Mouse (Mus musculus): ENCODE results near the gene Emid1. TPM values are rescaled to one million over a fixed set of nuclear protein-coding genes. Genes with fewer than 3 reads are reported as not detected.

The Emid1 gene
- polyA plus RNA-seq, 1 experiment from 2014 or later, result 8.6 TPM

DNA sequence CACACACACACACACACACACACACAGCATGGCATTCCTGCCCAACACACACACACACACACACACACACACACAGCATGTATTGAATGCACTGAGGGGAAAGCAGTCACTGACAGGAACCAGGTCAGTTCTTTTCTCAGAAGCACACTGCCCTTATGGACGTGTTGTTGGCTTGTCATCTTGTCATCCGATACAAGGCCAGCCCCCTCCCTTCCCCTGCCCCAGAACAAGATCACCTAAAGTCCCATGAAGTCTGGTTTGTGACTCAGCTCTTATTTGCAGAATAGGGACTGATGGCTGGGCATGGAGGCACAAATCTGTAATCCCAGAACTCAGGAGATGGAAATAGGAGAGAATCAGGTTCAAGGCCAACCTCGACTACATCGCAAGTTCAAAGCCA is 30.8 kb upstream of the Emid1 start:
- WGBS, result 61% methylated on average over 4 of the region's 4 CpGs
- peaks cover 19% of the 10 kb centered on the region for H3K4me1 ChIP-seq
- no peaks in the 10 kb centered on the region for H3K27me3 ChIP-seq (replicated peaks)
- no peak overlapping the region for H3K9ac ChIP-seq
- no peak overlapping the region for H3K4me2 ChIP-seq
- ATAC-seq (ENCODE audit: extremely low read depth, insufficient number of reproducible peaks, low FRiP score, low TSS enrichment), result no peak
- H3K4me3 ChIP-seq, result no peak overlapping the region
- H3K9me3 ChIP-seq, result no peaks in the 10 kb centered on the region
- no peak overlapping the region; the same call in 1 of the 2 replicates for H3K27ac ChIP-seq (replicated peaks)
- H3K36me3 ChIP-seq, result no peaks in the 10 kb centered on the region

DNA sequence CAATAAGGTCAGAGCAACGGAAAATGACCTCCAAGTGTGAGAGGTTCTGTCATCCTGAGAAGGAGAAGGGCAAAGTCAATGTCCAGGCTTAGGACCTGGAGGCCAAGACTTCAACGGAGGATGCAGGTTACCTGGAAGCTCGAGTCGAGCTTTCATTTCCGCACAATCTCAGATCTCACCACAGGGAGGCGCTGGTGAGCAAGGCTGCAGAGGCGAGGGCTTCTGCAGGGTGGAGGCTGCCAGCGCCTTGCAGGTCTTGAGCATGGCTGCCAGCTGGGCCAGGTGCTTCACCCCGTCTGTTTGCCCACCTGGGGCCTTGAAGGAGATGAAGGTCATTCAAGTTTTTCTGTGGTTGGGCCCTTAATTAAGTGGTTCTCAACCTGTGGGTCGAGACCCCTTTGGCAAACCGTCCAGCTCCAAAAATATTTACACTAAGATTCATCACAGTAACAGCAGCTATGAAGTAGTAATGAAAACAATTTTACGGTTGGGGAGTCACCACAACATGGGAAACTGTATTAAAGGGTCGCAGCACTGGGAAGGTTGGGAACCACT is 29.9 kb upstream of the Emid1 start:
- Histone ChIP-seq H3K27ac (replicated peaks) (no peak overlapping the region), H3K4me3 (no peak overlapping the region), H3K27me3 (replicated peaks) (no peaks in the 10 kb centered on the region), H3K4me2 (0 out of 2 replicates have a peak overlapping the region, but pooled peaks have one; percentile 22), H3K9ac (no peak overlapping the region), H3K4me1 (peaks cover 19% of the 10 kb centered on the region), H3K36me3 (no peaks in the 10 kb centered on the region), H3K9me3 (no peaks in the 10 kb centered on the region)
- no peak for ATAC-seq (ENCODE audit: extremely low read depth, insufficient number of reproducible peaks, low FRiP score, low TSS enrichment)
- WGBS, result 23% methylated on average over 13 of the region's 13 CpGs

DNA sequence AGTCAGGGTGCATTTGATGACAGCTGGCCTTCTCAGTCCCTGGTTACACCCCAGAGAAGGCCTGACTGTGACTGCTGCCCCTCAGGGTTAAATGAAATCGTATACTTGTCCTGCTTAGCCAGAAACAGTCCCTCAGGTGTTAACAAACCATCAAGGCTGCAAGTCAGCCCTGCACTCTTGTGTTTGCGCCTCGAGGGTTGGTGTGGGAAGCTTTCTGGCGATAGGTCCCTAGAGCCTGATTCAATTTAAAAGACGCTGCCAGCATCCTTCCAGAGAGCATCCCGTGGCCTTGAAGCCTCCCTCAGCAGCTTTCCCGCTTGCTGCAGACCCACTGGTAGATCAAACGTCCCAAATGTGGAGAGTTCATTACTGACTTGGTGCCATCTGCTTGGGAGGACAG is 27.3 kb upstream of the Emid1 start:
- no peak overlapping the region for H3K9ac ChIP-seq
- WGBS, result 32% methylated on average over 8 of the region's 8 CpGs

DNA sequence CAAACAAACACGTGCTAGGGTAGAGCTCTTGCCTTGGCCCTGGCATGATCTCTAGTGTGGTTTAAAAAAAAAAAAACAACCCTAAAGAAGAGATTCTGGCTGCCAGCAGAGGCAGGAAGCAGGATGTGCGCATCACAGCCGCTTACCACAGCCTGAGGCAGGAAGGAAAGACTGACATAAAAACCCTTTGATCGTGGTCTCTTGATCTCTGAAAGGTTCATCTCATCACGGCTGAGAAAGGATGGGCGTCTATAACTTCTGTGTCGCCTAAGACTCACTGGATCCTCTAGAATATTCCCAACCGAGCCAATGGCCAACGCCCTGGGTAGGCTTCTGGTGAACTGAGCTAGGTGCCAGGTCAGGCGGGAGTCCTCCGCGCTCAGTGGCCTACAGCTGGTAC is 25.1 kb upstream of the Emid1 start:
- no peak for ATAC-seq (ENCODE audit: extremely low read depth, insufficient number of reproducible peaks, low FRiP score, low TSS enrichment)
- H3K36me3 ChIP-seq, result no peaks in the 10 kb centered on the region
- no peaks in the 10 kb centered on the region for H3K9me3 ChIP-seq
- H3K27me3 ChIP-seq (replicated peaks), result no peaks in the 10 kb centered on the region
- H3K4me1 ChIP-seq, result peaks cover 19% of the 10 kb centered on the region; the same call in 1 of the 2 replicates
- WGBS, result 69% methylated on average over 12 of the region's 12 CpGs
- no peak overlapping the region for H3K4me2 ChIP-seq
- H3K9ac ChIP-seq, result no peak overlapping the region
- H3K4me3 ChIP-seq, result no peak overlapping the region
- no peak overlapping the region for H3K27ac ChIP-seq (replicated peaks)

More for the DNA sequence above, 27.3 kb upstream of the Emid1 start:
- H3K4me2 ChIP-seq, result no peak overlapping the region
- H3K36me3 ChIP-seq, result no peaks in the 10 kb centered on the region
- no peak for ATAC-seq (ENCODE audit: extremely low read depth, insufficient number of reproducible peaks, low FRiP score, low TSS enrichment)
- no peaks in the 10 kb centered on the region for H3K27me3 ChIP-seq (replicated peaks)
- no peak overlapping the region for H3K27ac ChIP-seq (replicated peaks)
- peaks cover 18% of the 10 kb centered on the region for H3K4me1 ChIP-seq
- H3K4me3 ChIP-seq, result no peak overlapping the region
- H3K9me3 ChIP-seq, result no peaks in the 10 kb centered on the region

DNA sequence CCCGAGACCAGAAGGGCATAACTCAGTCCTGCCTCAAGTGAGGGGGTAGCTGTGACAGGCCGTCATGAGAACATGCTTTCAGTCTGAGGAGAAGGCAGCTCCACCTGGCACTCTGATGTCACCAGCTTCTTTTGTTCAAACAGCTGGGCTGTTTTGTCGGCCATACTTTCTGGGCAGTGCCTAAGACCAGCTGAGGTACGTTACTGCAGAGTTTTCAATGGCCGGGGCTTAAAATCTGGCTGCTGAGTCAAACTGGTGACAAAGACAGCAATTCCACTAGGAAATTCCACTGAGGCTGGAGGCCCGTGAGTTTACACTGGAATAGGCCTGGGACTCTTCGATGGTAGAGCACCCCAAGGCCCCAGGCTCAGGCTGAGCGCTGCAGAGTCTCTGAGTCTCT is 24.6 kb upstream of the Emid1 start:
- H3K36me3 ChIP-seq, result no peaks in the 10 kb centered on the region
- no peaks in the 10 kb centered on the region for H3K9me3 ChIP-seq
- H3K27me3 ChIP-seq (replicated peaks), result no peaks in the 10 kb centered on the region
- no peak overlapping the region for H3K27ac ChIP-seq (replicated peaks)
- H3K4me1 ChIP-seq, result peaks cover 19% of the 10 kb centered on the region; the same call in 1 of the 2 replicates
- no peak overlapping the region for H3K9ac ChIP-seq
- H3K4me3 ChIP-seq, result no peak overlapping the region
- no peak overlapping the region for H3K4me2 ChIP-seq
- 66% methylated on average over 8 of the region's 8 CpGs for WGBS
- no peak for ATAC-seq (ENCODE audit: extremely low read depth, insufficient number of reproducible peaks, low FRiP score, low TSS enrichment)

DNA sequence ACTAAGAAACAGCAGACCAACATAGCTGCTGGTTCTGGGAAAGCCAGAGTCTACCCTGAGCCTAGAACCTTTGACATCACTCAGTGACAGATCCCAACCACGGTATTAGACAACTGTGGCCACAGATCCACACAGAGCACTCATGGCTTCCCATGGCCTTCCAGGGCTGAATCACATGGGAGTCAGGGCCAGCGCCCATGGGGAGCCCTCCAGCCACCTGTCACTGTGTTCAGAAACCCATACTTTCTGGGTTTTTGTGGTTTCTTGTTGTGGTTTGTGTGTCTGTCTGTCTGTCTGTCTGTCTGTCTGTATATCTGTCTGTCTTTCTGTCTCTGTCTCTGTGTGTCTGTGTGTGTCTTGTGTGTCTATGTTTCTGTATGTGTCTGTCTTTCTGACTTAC is 23.8 kb upstream of the Emid1 start:
- 79% methylated on average over 2 of the region's 2 CpGs for WGBS
- peaks cover 19% of the 10 kb centered on the region; the same call in 1 of the 2 replicates for H3K4me1 ChIP-seq

DNA sequence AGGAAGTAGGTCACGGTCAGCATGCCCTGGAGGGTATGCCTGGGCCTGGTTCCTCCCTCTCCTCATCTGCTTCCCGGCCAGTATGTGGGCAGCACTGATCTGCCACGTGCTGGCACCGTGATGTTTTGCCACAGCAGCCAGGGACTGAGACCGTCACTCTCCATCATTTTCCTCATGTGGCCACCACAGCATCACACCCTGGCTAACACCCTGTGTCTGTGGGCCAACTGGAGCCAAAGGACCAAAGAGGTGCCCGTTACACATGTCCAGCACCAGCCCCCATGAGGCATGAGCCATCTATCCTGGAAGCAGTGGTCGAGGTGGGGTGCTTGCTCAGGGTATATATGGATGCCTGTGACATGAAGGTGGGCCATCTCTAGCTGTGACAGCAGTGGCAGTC is 23.1 kb upstream of the Emid1 start:
- Histone ChIP-seq H3K4me2 (no peak overlapping the region), H3K9ac (no peak overlapping the region), H3K27me3 (replicated peaks) (no peaks in the 10 kb centered on the region), H3K4me1 (peaks cover 19% of the 10 kb centered on the region; the same call in 1 of the 2 replicates), H3K4me3 (no peak overlapping the region), H3K9me3 (no peaks in the 10 kb centered on the region), H3K36me3 (no peaks in the 10 kb centered on the region), H3K27ac (replicated peaks) (no peak overlapping the region)
- ATAC-seq (ENCODE audit: extremely low read depth, insufficient number of reproducible peaks, low FRiP score, low TSS enrichment), result no peak
- WGBS, result 82% methylated on average over 7 of the region's 7 CpGs

More for the DNA sequence above, 23.8 kb upstream of the Emid1 start:
- H3K4me3 ChIP-seq, result no peak overlapping the region
- no peak overlapping the region for H3K9ac ChIP-seq
- no peak for ATAC-seq (ENCODE audit: extremely low read depth, insufficient number of reproducible peaks, low FRiP score, low TSS enrichment)
- H3K27me3 ChIP-seq (replicated peaks), result no peaks in the 10 kb centered on the region
- H3K27ac ChIP-seq (replicated peaks), result no peak overlapping the region
- H3K4me2 ChIP-seq, result no peak overlapping the region
- H3K9me3 ChIP-seq, result no peaks in the 10 kb centered on the region
- no peaks in the 10 kb centered on the region for H3K36me3 ChIP-seq

DNA sequence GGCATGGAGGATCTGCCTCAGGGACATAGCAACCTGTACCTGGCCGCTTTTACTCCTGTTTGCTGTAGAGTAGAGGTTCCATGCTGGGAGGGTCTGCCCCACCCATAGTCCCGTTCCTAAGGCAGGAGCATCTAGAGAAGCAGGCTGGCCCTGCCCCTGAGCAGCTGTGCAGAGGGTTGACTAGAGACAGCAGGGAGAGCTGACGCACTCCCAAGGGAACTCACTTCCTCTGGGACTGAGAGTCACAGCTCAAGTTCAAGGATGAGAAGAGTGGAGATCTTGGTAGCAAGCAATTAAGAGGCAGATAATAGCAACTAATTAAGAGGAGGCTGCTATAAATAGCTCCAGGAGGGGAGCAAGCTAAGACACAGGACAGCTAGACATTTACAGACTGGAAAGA is 20.8 kb upstream of the Emid1 start:
- Histone ChIP-seq H3K27me3 (replicated peaks) (no peaks in the 10 kb centered on the region), H3K4me3 (no peak overlapping the region), H3K4me2 (no peak overlapping the region), H3K9me3 (no peaks in the 10 kb centered on the region), H3K36me3 (no peaks in the 10 kb centered on the region), H3K9ac (no peak overlapping the region), H3K4me1 (peaks cover 9% of the 10 kb centered on the region), H3K27ac (replicated peaks) (no peak overlapping the region)
- ATAC-seq (ENCODE audit: extremely low read depth, insufficient number of reproducible peaks, low FRiP score, low TSS enrichment), result no peak
- WGBS, result 48% methylated on average over 3 of the region's 3 CpGs

DNA sequence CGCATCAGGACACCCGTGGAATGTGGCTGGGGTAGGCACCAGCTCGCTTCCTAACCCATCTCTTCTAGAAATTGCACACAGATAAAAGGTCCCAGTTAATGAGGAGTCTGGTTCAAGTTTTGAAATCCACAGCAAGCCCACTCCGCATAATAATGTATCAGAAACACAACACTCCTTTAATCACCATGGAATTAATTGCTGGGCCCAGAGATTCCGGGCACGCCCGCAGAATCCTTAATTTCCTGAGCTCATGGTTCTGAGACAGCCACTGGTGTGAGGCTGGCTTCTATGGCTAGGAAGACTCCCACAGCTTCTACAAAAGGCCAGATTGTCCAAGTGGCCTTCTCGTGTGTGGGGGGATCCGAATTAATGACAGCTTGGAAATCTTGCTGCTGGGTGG is 15.3 kb upstream of the Emid1 start:
- Histone ChIP-seq H3K4me1 (peaks cover 46% of the 10 kb centered on the region), H3K4me3 (no peak overlapping the region), H3K9me3 (no peaks in the 10 kb centered on the region), H3K36me3 (no peaks in the 10 kb centered on the region), H3K27me3 (replicated peaks) (no peaks in the 10 kb centered on the region; the same call in 1 of the 2 replicates), H3K9ac (no peak overlapping the region), H3K27ac (replicated peaks) (no peak overlapping the region), H3K4me2 (no peak overlapping the region)
- 73% methylated on average over 9 of the region's 9 CpGs for WGBS
- ATAC-seq (ENCODE audit: extremely low read depth, insufficient number of reproducible peaks, low FRiP score, low TSS enrichment), result no peak

DNA sequence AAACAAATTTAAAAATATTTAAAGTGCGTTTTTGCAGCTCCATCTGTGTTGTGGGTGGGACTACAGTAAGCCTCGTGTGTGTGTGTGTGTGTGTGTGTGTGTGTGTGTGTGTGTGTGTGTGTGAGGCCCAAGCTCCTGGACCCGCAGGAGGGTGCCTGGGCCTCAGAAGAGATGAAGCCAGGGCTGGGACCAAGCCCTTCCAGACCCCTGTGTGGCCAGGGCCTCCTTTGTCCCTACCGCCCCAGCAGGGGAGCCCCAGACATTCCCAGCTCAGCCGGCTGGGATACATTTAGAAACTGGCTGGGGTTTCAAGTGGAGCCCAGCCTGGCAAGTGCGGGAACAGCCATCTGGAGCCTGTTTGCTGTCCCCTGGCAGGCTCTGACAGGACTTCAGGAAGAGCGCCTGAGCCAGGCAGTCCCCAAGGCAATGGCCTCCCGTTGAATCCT is 13.4 kb upstream of the Emid1 start:
- Histone ChIP-seq H3K9ac (peak overlapping the region; percentile 54; the same call in 1 of the 2 replicates), H3K4me3 (no peak overlapping the region), H3K9me3 (no peaks in the 10 kb centered on the region), H3K36me3 (no peaks in the 10 kb centered on the region), H3K27ac (replicated peaks) (peak overlapping the region; percentile 93), H3K4me2 (no peak overlapping the region), H3K27me3 (replicated peaks) (no peaks in the 10 kb centered on the region; the same call in 1 of the 2 replicates), H3K4me1 (peaks cover 46% of the 10 kb centered on the region)
- peak; percentile 69; the same call in 1 of the 2 replicates for ATAC-seq (ENCODE audit: extremely low read depth, insufficient number of reproducible peaks, low FRiP score, low TSS enrichment)
- WGBS, result 11% methylated on average over 7 of the region's 8 CpGs

DNA sequence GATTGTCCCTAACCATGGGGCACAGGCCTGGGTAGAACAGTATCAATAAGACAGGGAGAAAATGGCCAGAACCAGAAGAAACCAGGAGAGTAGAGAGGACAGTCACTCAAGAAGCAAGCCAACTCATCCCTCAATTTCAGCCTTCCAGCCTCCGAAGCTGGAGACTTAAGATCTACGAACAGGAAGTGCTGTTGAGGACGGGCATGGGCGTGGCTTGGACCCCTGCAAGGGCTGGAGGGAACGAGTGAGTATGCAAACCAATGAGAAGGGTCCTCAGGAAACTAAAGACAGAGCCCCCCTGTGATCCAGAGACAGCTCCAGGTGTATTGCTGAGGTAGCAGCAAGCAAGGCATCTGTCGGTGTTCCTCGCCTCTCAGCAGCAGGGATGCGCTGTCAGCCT is 12.3 kb upstream of the Emid1 start:
- 35% methylated on average over 8 of the region's 8 CpGs for WGBS
- peaks cover 46% of the 10 kb centered on the region for H3K4me1 ChIP-seq
- no peaks in the 10 kb centered on the region for H3K9me3 ChIP-seq
- H3K4me3 ChIP-seq, result no peak overlapping the region
- no peaks in the 10 kb centered on the region; the same call in 1 of the 2 replicates for H3K27me3 ChIP-seq (replicated peaks)
- H3K27ac ChIP-seq (replicated peaks), result peak overlapping the region; percentile 93
- no peak for ATAC-seq (ENCODE audit: extremely low read depth, insufficient number of reproducible peaks, low FRiP score, low TSS enrichment)
- H3K9ac ChIP-seq, result peak overlapping the region; percentile 44; the same call in 1 of the 2 replicates
- H3K36me3 ChIP-seq, result no peaks in the 10 kb centered on the region
- H3K4me2 ChIP-seq, result no peak overlapping the region

DNA sequence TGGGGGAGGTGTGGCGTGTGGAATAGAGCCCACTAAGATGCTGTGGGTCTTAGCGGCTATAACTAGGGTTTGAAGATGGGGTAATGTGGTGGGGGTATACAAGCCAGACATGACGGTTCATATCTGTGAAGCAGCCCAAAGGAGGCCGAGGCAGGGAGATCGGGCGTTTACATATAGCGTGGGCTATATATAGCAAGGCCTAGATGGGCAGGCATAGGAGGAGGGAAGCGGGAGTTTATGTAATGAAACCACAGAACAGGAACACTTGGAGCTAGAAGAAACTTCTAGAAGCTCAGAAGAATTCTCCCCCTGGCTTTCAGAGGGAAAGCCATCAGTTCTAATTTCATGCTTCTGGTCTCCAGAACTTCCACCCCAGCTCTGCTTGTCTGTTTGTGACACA is 11.4 kb upstream of the Emid1 start:
- H3K4me1 ChIP-seq, result peaks cover 46% of the 10 kb centered on the region
- no peak overlapping the region for H3K9ac ChIP-seq
- no peak overlapping the region for H3K4me3 ChIP-seq
- H3K27ac ChIP-seq (replicated peaks), result no peak overlapping the region
- H3K27me3 ChIP-seq (replicated peaks), result no peaks in the 10 kb centered on the region; the same call in 1 of the 2 replicates
- H3K4me2 ChIP-seq, result no peak overlapping the region
- H3K9me3 ChIP-seq, result no peaks in the 10 kb centered on the region
- no peaks in the 10 kb centered on the region for H3K36me3 ChIP-seq
- 72% methylated on average over 8 of the region's 8 CpGs for WGBS
- ATAC-seq (ENCODE audit: extremely low read depth, insufficient number of reproducible peaks, low FRiP score, low TSS enrichment), result no peak
